Mouse (Mus musculus) megakaryocyte, embryonic 14.5 days (primary cell): ENCODE data around the gene Cdiptos.

Experiments
- FLI1 ChIP-seq: IDR thresholded peaks from 2 replicates; pipeline ENCODE4 v1.6.1; 2012; ENCODE audit warnings: low read length, inconsistent platforms, mixed read lengths
- GATA1 ChIP-seq: IDR thresholded peaks from 3 replicates; pipeline ENCODE4 v1.6.1; 2012; ENCODE audit warnings: mixed read lengths, low read length, inconsistent platforms, borderline replicate concordance

DNA sequence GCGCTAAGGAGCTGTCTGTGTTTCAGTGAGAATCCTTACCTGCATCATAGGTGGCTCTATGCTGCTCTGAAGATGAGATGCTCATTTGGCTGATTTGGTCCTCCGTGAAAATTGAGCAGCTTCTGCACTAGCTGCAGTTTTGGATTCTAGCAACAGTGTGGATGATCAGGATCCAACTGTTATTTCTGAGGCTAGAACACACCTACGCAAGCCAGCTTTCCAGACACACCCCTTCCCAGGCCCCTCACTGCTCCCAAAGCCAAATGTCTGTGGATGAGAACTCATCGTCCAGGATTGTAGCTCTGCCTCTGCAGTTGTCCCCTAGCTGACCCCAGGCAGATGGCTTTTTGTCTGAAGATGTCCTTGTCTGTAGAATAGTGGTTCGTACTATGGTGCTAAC is 14.8 kb downstream of the Cdiptos start:
- TF ChIP-seq GATA1, result no peak
- TF ChIP-seq FLI1, result no peak
